Comparison of ENCODE assay signal across 16 mouse cellular contexts in the genomic region with DNA sequence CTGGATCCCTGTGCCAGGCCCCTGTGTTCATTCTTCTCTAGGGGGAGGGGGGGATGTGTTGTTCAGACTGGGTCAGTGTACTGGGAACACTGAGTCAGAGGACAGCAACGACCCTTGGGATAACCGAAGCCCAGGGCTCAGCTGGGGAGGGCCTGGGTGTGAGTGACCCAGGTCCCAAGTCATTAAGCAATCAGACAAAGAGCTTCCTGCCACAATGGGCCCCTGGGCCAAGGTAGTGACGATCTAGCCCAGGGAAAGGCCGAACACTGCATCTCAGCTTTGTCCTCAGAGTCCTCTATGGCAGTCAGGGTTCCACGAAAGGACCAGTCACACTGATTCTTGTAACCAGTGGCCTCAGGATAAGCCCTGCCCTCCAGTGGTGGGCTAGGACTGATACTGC. TPM values are rescaled to one million over a fixed set of nuclear protein-coding genes. Genes with fewer than 3 reads are reported as not detected.
A peak's percentile ranks its signal among the peaks of the same experiment; 100 is the strongest.
DNase-seq lines count a peak whose midpoint lies in the region; ATAC-seq and TF ChIP-seq lines count a peak whose summit lies in the region.
"Had no signal": no experiment of that assay in that cellular context is flagged by ENCODE, and none has a peak within 500 bp of the region (broad histone marks: within the 10 kb centered on the region; RNA-seq: fewer than 3 reads in every experiment).

No protein-coding gene starts in this region.

- no peak overlapping the region for H3K4me2 ChIP-seq in heart, embryonic 12.5 days
- no peak overlapping the region for H3K4me2 ChIP-seq in liver, embryonic 13.5 days
- H3K4me2 ChIP-seq: forebrain, embryonic 12.5 days; midbrain, embryonic 12.5 days had no signal

- no peak for TF ChIP-seq POLR2A in embryonic fibroblast, embryonic 13.5 days (IDR thresholded peaks at IDR 0.05; ENCODE audit: low read depth, low read length)

- H3K4me3 ChIP-seq in heart, embryonic 12.5 days: no peak overlapping the region
- no peak overlapping the region for H3K4me3 ChIP-seq in liver, embryonic 13.5 days (replicated peaks)
- H3K4me3 ChIP-seq in embryonic fibroblast, embryonic 13.5 days (ENCODE audit: insufficient read depth, low read length): no peak overlapping the region
- H3K4me3 ChIP-seq in limb, embryonic 10.5 days: no peak overlapping the region
- H3K4me3 ChIP-seq: forebrain, embryonic 12.5 days; midbrain, embryonic 12.5 days had no signal

- no peaks in the 10 kb centered on the region for H3K27me3 ChIP-seq in heart, embryonic 12.5 days (replicated peaks)
- 0 out of 2 replicates have a peak, but pooled peaks cover 1% of the 10 kb centered on the region for H3K27me3 ChIP-seq in liver, embryonic 13.5 days
- 0 out of 2 replicates have a peak, but pooled peaks cover 8% of the 10 kb centered on the region for H3K27me3 ChIP-seq in limb, embryonic 10.5 days (ENCODE audit: low read depth, poor library complexity, severe bottlenecking)
- H3K27me3 ChIP-seq: forebrain, embryonic 12.5 days; midbrain, embryonic 12.5 days had no signal

- ATAC-seq in heart, embryonic 12.5 days (ENCODE audit: insufficient number of reproducible peaks, low FRiP score): no peak
- no peak for ATAC-seq in liver, embryonic 13.5 days (ENCODE audit: low read depth)

- intact Hi-C loops in heart, postnatal 25 days (cut with DNase I): no loop called here

- TF ChIP-seq CTCF in embryonic fibroblast, embryonic 13.5 days (IDR thresholded peaks at IDR 0.05; ENCODE audit: borderline replicate concordance, insufficient read depth, low read length): no peak

- H3K4me1 ChIP-seq in heart, embryonic 12.5 days (replicated peaks): peaks cover 75% of the 10 kb centered on the region
- no peaks in the 10 kb centered on the region for H3K4me1 ChIP-seq in liver, embryonic 13.5 days (replicated peaks)
- peaks cover 38% of the 10 kb centered on the region for H3K4me1 ChIP-seq in embryonic fibroblast, embryonic 13.5 days (ENCODE audit: control insufficient read depth, insufficient read depth, low read length)
- peaks cover 59% of the 10 kb centered on the region for H3K4me1 ChIP-seq in limb, embryonic 10.5 days

- 0 out of 2 replicates have a peak overlapping the region, but pooled peaks have one; percentile 2 for H3K9ac ChIP-seq in heart, embryonic 12.5 days
- H3K9ac ChIP-seq in liver, embryonic 13.5 days: no peak overlapping the region
- H3K9ac ChIP-seq: forebrain, embryonic 12.5 days; midbrain, embryonic 12.5 days had no signal

- no peaks in the 10 kb centered on the region for H3K36me3 ChIP-seq in heart, embryonic 12.5 days
- no peaks in the 10 kb centered on the region for H3K36me3 ChIP-seq in liver, embryonic 13.5 days
- no peaks in the 10 kb centered on the region for H3K36me3 ChIP-seq in limb, embryonic 10.5 days
- H3K36me3 ChIP-seq: forebrain, embryonic 12.5 days; midbrain, embryonic 12.5 days had no signal

- peak overlapping the region; percentile 80 for H3K27ac ChIP-seq in heart, embryonic 12.5 days (ENCODE audit: poor library complexity, severe bottlenecking)
- 0 out of 2 replicates have a peak overlapping the region, but pooled peaks have one; percentile 9 for H3K27ac ChIP-seq in liver, embryonic 13.5 days
- peak overlapping the region; percentile 38 for H3K27ac ChIP-seq in embryonic fibroblast, embryonic 13.5 days (ENCODE audit: insufficient read depth, low read length)
- H3K27ac ChIP-seq in limb, embryonic 10.5 days: peak overlapping the region; percentile 84
- H3K27ac ChIP-seq: forebrain, embryonic 12.5 days; midbrain, embryonic 12.5 days had no signal

- no peaks in the 10 kb centered on the region for H3K9me3 ChIP-seq in heart, embryonic 12.5 days (replicated peaks)
- no peaks in the 10 kb centered on the region for H3K9me3 ChIP-seq in liver, embryonic 13.5 days (replicated peaks)
- H3K9me3 ChIP-seq in limb, embryonic 10.5 days (replicated peaks): no peaks in the 10 kb centered on the region
- H3K9me3 ChIP-seq: forebrain, embryonic 12.5 days; midbrain, embryonic 12.5 days had no signal

- WGBS in heart, embryonic 12.5 days: 49% methylated on average over 5 of the region's 5 CpGs
- WGBS in liver, embryonic 13.5 days (ENCODE audit: insufficient replicate concordance): 40% methylated on average over 5 of the region's 5 CpGs
- 60% methylated on average over 5 of the region's 5 CpGs for WGBS in limb, embryonic 10.5 days

- no peak for DNase-seq in heart, postnatal 25 days (ENCODE audit: low spot score)
- DNase-seq in liver, embryonic 13.5 days: no peak
- DNase-seq in liver: no peak
- no peak for DNase-seq in limb, embryonic 10.5 days (ENCODE audit: low spot score)
- no peak for DNase-seq in left cerebral cortex, adult 18-20 months (ENCODE audit: low spot score in 2 of 2)
- no peak for DNase-seq in gastrocnemius, postnatal 10 days
- DNase-seq: adrenal gland, postnatal 14 days; cerebellum, adult 9-11 months; kidney, adult 18-20 months; left cerebral cortex, postnatal 4 days; thymus, adult 2 months had no signal

RNA-seq across cellular contexts. Expression of a gene that starts 9.9 kb away (rescaled TPM):
- 57.4 and 62.4 TPM in 2 replicates for polyA plus RNA-seq in heart, embryonic 12.5 days (2016; fragmentation: Nextera tagmentation; extraction: Ambion mirVana)
- 10 to 100 TPM; 36.6 to 36.7 TPM for total RNA-seq in heart, postnatal 25 days (2021)
- polyA plus RNA-seq in liver, embryonic 13.5 days (2015; fragmentation: Nextera tagmentation; extraction: Ambion mirVana): 2.1 and 2.5 TPM in 2 replicates
- polyA plus RNA-seq in embryonic fibroblast, embryonic 13.5 days (2011; ENCODE audit: insufficient read length, low read depth, missing spikeins): 158 and 210 TPM in 2 replicates
- polyA plus RNA-seq in limb, embryonic 10.5 days (2016; fragmentation: Nextera tagmentation; extraction: Ambion mirVana): 6.0 and 12.9 TPM in 2 replicates
- 1 to 10 TPM; 1.5 to 2.8 TPM for total RNA-seq in left cerebral cortex, adult 18-20 months (2021)
- total RNA-seq in gastrocnemius, postnatal 10 days (2021): 10 to 100 TPM; 50.1 to 70.0 TPM
- total RNA-seq: MEL had no signal

RNA-seq across cellular contexts. Expression of a gene that starts 50.2 kb away (rescaled TPM):
- polyA plus RNA-seq in heart, embryonic 12.5 days (2016; fragmentation: Nextera tagmentation; extraction: Ambion mirVana): 24.0 and 24.7 TPM in 2 replicates
- 10 to 100 TPM; 10.3 to 13.5 TPM for total RNA-seq in heart, postnatal 25 days (2021)
- 5.2 and 5.5 TPM in 2 replicates for polyA plus RNA-seq in liver, embryonic 13.5 days (2015; fragmentation: Nextera tagmentation; extraction: Ambion mirVana)
- 25.9 and 27.0 TPM in 2 replicates for polyA plus RNA-seq in embryonic fibroblast, embryonic 13.5 days (2011; ENCODE audit: insufficient read length, low read depth, missing spikeins)
- 21.8 and 26.1 TPM in 2 replicates for polyA plus RNA-seq in limb, embryonic 10.5 days (2016; fragmentation: Nextera tagmentation; extraction: Ambion mirVana)
- 10 to 100 TPM; 67.9 to 69.7 TPM for total RNA-seq in left cerebral cortex, adult 18-20 months (2021)
- total RNA-seq in gastrocnemius, postnatal 10 days (2021): 10 to 100 TPM in 1 of 2 experiments, 1 to 10 TPM in 1; 9.1 to 12.3 TPM

RNA-seq across cellular contexts. Expression of a gene that starts 53.5 kb away (rescaled TPM):
- polyA plus RNA-seq in heart, embryonic 12.5 days (2016; fragmentation: Nextera tagmentation; extraction: Ambion mirVana): 15.2 and 15.5 TPM in 2 replicates
- 10 to 100 TPM in 1 of 2 experiments, 1 to 10 TPM in 1; 10.0 to 12.6 TPM for total RNA-seq in heart, postnatal 25 days (2021)
- polyA plus RNA-seq in liver, embryonic 13.5 days (2015; fragmentation: Nextera tagmentation; extraction: Ambion mirVana): 18.9 and 21.1 TPM in 2 replicates
- 56.3 and 86.6 TPM in 2 replicates for polyA plus RNA-seq in embryonic fibroblast, embryonic 13.5 days (2011; ENCODE audit: insufficient read length, low read depth, missing spikeins)
- polyA plus RNA-seq in limb, embryonic 10.5 days (2016; fragmentation: Nextera tagmentation; extraction: Ambion mirVana): 20.5 and 21.0 TPM in 2 replicates
- 10 to 100 TPM; 17.2 to 17.7 TPM for total RNA-seq in left cerebral cortex, adult 18-20 months (2021)
- total RNA-seq in gastrocnemius, postnatal 10 days (2021): 10 to 100 TPM in 1 of 2 experiments, 1 to 10 TPM in 1; 7.3 to 12.6 TPM

Comparison
In these comparisons a context has a peak if more than half of its experiments do, and no peak if none do; other contexts are left out.
1. H3K27ac ChIP-seq: peak in every context shown above with its lines; median percentile 84 in limb, embryonic 10.5 days; 80 in heart, embryonic 12.5 days; 38 in embryonic fibroblast, embryonic 13.5 days; 9 in liver, embryonic 13.5 days.